Mouse (Mus musculus) left cerebral cortex, adult 2 months (tissue): Measurements from ENCODE around the gene Tmem54. TPM values are rescaled to one million over a fixed set of nuclear protein-coding genes. Genes with fewer than 3 reads are reported as not detected.

ENCODE experiments used
- DNase-seq, 2 experiments: peaks; one replicate each; pipeline ENCODE4 v3.0.0; 2021 to 2022; ENCODE audit warnings: low spot score in 2 of 2, mixed read lengths in 1 of 2; ENCODE audit errors: extremely low spot score in 1 of 2
- H3K27ac ChIP-seq: fragments of 200-600 bp; 2 replicates; pipeline ENCODE4 v1.8.1; 2022
- H3K4me3 ChIP-seq: fragments of 200-600 bp; 2 replicates; pipeline ENCODE4 v1.8.1; 2022
- CTCF ChIP-seq: fragments of 200-600 bp; IDR thresholded peaks from 2 replicates; pipeline ENCODE4 v1.8.1; 2022; ENCODE audit warnings: antibody characterized with exemption, mild to moderate bottlenecking, moderate library complexity
- intact Hi-C: fragments of 180-260 bp; cut with DNase I; formaldehyde crosslinking; loops from one replicate; pipeline ENCODE4 v1.15.1; 2025
- total RNA-seq, 2 experiments: library from RNA; stranded (reverse); gene quantifications; 2 replicates each; pipeline ENCODE4 v1.2.3; 2021

Gene Tmem54
- total RNA-seq, 2 experiments from 2014 or later: not detected

- intact Hi-C loops: no loop called here
- H3K4me3 ChIP-seq: peak within 1 kb of the TSS; percentile 79
- DNase-seq: no peak
- no peak for TF ChIP-seq CTCF
- H3K27ac ChIP-seq: peak within 1 kb of the TSS; percentile 86
Measured at GRCm38 (mm10) chr4:129121569-129122086, 16.3 kb downstream of the Tmem54 start, which contains the start of gene Hpca. TSS of gene Hpca (minus strand) at chr4:129122036.

DNA sequence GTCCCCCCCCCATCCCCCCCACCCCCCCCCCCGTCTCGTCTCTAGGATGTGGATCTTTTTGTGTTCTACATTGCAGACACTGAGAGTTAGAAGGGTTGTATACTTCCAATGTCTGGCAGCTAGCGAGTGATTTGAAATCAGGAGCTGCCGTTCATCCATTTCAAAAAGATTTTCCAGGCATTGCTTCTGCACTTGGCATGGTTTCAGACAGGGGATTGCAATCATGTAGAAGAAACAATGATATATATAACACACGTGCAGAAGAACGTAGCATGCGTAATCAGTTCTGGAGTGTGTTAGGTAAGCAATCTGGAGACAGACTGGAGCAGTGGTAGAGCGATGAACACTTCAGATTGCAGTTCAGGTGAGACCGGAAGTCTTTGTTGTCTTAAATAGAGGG lies 16.8 kb downstream of the Tmem54 start:
- TF ChIP-seq CTCF: no peak
- no peak overlapping the region for H3K4me3 ChIP-seq
- intact Hi-C loops: no loop called here
- H3K27ac ChIP-seq: no peak overlapping the region
- no peak for DNase-seq

GRCm38 (mm10) chr4:129122719-129123118 lies 17.4 kb downstream of the Tmem54 start:
- no peak for TF ChIP-seq CTCF
- Histone ChIP-seq H3K4me3 (no peak overlapping the region), H3K27ac (no peak overlapping the region)
- peak in 1 of 2 experiments; percentile 25 for DNase-seq
- intact Hi-C loops: no loop called here

DNA sequence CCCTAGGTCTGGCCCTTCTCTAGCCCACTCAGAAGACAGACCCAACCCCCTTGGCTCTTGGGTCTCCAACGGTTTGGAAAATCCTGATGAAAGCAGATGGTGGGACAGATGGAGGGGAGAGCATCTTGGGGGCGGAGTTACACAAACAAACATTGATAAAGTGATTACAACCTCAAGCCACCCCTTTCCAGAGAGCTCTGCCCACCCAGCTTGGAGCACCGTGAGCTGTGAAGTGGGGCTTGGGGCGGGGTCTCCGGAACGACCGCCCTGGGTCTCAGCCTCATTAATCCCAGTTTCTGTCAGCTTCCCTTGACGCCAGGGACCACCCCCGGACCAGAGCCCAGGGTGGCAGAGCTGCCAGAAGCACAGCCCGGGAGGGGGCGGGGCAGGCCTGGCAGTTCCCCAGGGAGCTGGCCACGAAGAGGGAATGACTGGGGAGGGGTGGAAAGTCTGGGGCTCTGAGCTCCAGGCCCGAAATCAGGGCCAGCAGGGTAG lies 19.4 kb downstream of the Tmem54 start:
- Histone ChIP-seq H3K4me3 (no peak overlapping the region), H3K27ac (no peak overlapping the region)
- intact Hi-C loops: no loop called here
- no peak for TF ChIP-seq CTCF
- peak; percentile 48 to 68 for DNase-seq

- intact Hi-C loops: no loop called here
- H3K27ac ChIP-seq: no peak overlapping the region
- no peak for TF ChIP-seq CTCF
- no peak for DNase-seq
- H3K4me3 ChIP-seq: no peak overlapping the region
Measured at GRCm38 (mm10) chr4:129125736-129126451, 20.5 kb downstream of the Tmem54 start.

- DNase-seq: peak; percentile 47 to 51
- Histone ChIP-seq H3K27ac (peak overlapping the region; percentile 66; the same call in 1 of the 2 replicates), H3K4me3 (no peak overlapping the region)
- TF ChIP-seq CTCF: no peak
- intact Hi-C loops: no loop called here
Measured at GRCm38 (mm10) chr4:129128582-129129338, 23.4 kb downstream of the Tmem54 start.

DNA sequence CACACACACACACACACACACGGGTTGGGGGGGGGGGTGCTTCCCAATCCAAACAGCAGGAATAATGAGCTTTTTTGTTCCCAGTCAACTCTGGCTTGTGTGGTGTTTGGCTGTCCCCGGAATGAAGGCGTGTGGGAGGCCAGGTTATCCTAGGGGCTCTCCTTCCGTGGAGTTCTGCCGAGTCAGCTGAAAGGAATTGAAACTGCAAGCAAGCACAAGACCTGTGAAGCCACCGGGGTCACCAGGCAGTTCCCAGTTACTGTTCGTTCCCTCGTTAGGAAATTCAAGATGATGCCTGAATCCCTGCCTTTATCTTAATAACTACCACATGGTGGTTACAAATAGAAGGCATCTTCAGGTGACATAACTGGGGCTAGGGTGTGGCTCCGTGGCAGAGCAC lies 24.0 kb downstream of the Tmem54 start:
- no peak for TF ChIP-seq CTCF
- H3K4me3 ChIP-seq: no peak overlapping the region
- no peak overlapping the region for H3K27ac ChIP-seq
- intact Hi-C loops: no loop called here
- DNase-seq: no peak

DNA sequence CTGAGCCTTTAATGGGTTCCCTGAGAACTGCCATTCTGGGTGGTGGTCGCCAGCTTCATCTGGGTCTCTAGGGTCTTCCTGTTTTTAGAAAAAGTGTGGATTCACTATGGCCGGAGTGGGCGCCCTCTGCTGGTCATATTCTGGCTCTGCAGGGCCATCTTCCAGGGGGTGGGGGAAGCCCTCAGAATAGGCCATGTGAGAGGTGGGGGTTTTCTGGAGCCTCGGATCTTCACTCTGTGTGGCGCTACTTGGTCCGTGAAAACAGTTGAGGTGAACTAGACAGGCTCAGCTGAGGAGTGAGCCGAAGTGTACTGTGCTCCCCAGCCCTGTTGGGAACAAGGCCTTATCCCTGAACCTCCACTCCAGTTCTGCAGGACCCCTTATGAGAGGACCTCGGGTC lies 24.8 kb downstream of the Tmem54 start:
- H3K27ac ChIP-seq: no peak overlapping the region
- peak in 1 of 2 experiments; percentile 36 for DNase-seq
- H3K4me3 ChIP-seq: no peak overlapping the region
- intact Hi-C loops: loop anchor here (5.0 to 10.0 kb wide), 2 partner anchors 52 to 325 kb away; no protein-coding TSS in a partner anchor
- peak; percentile 83 for TF ChIP-seq CTCF

GRCm38 (mm10) chr4:129130755-129131303 lies 25.5 kb downstream of the Tmem54 start:
- no peak overlapping the region for H3K27ac ChIP-seq
- no peak overlapping the region for H3K4me3 ChIP-seq
- DNase-seq: no peak
- TF ChIP-seq CTCF: no peak
- intact Hi-C loops: loop anchor here (5.0 to 10.0 kb wide), 2 partner anchors 51 to 324 kb away; no protein-coding TSS in a partner anchor

GRCm38 (mm10) chr4:129134799-129135585 lies 29.6 kb downstream of the Tmem54 start:
- intact Hi-C loops: loop anchor here (5.0 to 10.0 kb wide), 2 partner anchors 47 to 320 kb away; no protein-coding TSS in a partner anchor
- Histone ChIP-seq H3K4me3 (no peak overlapping the region), H3K27ac (no peak overlapping the region)
- peak; percentile 83 for TF ChIP-seq CTCF
- DNase-seq: peak; percentile 66 to 78

DNA sequence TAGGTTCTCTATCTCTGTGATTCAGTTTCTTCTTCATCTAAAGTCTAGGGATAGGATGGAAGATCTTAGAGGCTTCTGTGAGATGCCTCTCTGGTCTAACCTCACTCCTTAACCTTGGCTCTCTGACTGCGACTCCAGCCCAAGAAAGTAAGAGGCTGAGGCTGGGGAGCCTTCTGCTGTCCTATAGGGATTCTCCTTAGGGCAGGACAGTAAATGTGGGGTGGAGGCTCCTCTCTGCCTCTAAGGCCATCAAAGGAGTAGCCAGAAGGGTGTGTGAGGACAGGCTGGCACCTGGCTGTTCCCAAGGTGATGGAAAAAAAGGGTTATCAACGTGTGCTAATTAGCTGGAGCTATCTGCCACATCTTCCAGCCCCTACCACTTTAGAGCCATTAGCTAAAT lies 30.3 kb downstream of the Tmem54 start:
- intact Hi-C loops: loop anchor here (10.0 kb wide), 1 partner anchor 319 kb away; no protein-coding TSS in a partner anchor
- DNase-seq: no peak
- TF ChIP-seq CTCF: no peak
- H3K4me3 ChIP-seq: no peak overlapping the region
- H3K27ac ChIP-seq: peak overlapping the region; percentile 94
